Mouse (Mus musculus) limb, embryonic 11.5 days (tissue): ENCODE data around the gene Pip5k1b. TPM values are rescaled to one million over a fixed set of nuclear protein-coding genes. Genes with fewer than 3 reads are reported as not detected.
A peak's percentile ranks its signal among the peaks of the same experiment; 100 is the strongest.

ENCODE experiments used
- ATAC-seq: fragments of 200-750 bp; cut with Nextera tagmentation; 2 replicates; pipeline ENCODE4 v1.8.0; 2017; ENCODE audit warnings: low read depth; ENCODE audit not compliant: insufficient number of reproducible peaks, low FRiP score, low TSS enrichment
- DNase-seq: peaks from one replicate; pipeline ENCODE4 v3.0.0-alpha.2; 2015; ENCODE audit warnings: low spot score
- H3K27ac ChIP-seq: fragments of 300-500 bp; sonication (generic); replicated peaks from 2 replicates; pipeline ENCODE4 v1.5.1; 2014; ENCODE audit warnings: low read depth, mild to moderate bottlenecking, low read length
- H3K27me3 ChIP-seq: fragments of 300-500 bp; sonication (generic); 2 replicates; pipeline ENCODE4 v1.6.1; 2014; ENCODE audit warnings: mild to moderate bottlenecking, low read length, mixed read lengths; ENCODE audit not compliant: control insufficient read depth, insufficient read depth
- H3K36me3 ChIP-seq: fragments of 300-500 bp; sonication (generic); 2 replicates; pipeline ENCODE4 v1.6.1; 2014; ENCODE audit warnings: mild to moderate bottlenecking, low read length, moderate library complexity, mixed read lengths; ENCODE audit not compliant: control insufficient read depth, insufficient read depth
- H3K4me1 ChIP-seq: fragments of 300-500 bp; sonication (generic); 2 replicates; pipeline ENCODE4 v1.6.1; 2014; ENCODE audit warnings: low read length, mixed read lengths; ENCODE audit not compliant: control insufficient read depth, insufficient read depth
- H3K4me2 ChIP-seq: fragments of 300-500 bp; sonication (generic); 2 replicates; pipeline ENCODE4 v1.6.1; 2014; ENCODE audit warnings: low read depth, mild to moderate bottlenecking, moderate library complexity; ENCODE audit not compliant: severe bottlenecking
- H3K4me3 ChIP-seq: fragments of 300-500 bp; sonication (generic); 2 replicates; pipeline ENCODE4 v1.5.1; 2014; ENCODE audit warnings: low read depth, low read length
- H3K9ac ChIP-seq: fragments of 300-500 bp; sonication (generic); 2 replicates; pipeline ENCODE4 v1.6.1; 2014; ENCODE audit warnings: mild to moderate bottlenecking, low read length
- H3K9me3 ChIP-seq: fragments of 300-500 bp; sonication (generic); 2 replicates; pipeline ENCODE4 v1.6.1; 2016; ENCODE audit warnings: low read length; ENCODE audit not compliant: control insufficient read depth
- WGBS: fragments of 180-500 bp; shearing (Covaris S2); extraction: QIAGEN DNeasy Blood & Tissue Kit; methylation state at CpG from one replicate; pipeline ENCODE4 v1.1.7; 2014; 5-methylcytosine and 5-hydroxymethylcytosine counted together
- polyA plus RNA-seq: library from polyadenylated mRNA; unstranded; fragments of >200 nt; fragmentation: Nextera tagmentation; extraction: Ambion mirVana; gene quantifications from 2 replicates; pipeline ENCODE4 v1.2.1, GENCODE M21; 2014

Pip5k1b gene
- polyA plus RNA-seq, 1 experiment from 2014 or later, result 0.52 TPM

DNA sequence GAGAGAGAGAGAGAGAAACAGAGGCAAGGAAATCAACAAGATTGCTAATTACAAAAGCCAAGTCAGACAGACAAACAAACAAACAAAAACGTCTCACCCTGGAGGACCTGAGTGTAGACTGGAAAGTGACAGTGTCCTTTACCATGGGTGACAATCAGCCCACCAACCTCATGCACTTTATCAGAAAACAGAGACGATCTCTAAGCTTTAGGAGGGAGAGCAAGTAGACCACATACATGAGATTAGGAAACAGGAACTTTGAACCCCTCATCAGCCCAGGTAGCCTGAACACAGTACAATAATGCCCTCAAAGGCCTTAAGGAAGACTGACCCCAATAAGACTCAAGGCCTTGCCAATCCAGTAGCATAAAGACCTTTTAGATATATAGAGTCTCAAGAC, 227.8 kb downstream of the Pip5k1b start:
- Histone ChIP-seq H3K4me3 (no peak overlapping the region), H3K36me3 (no peaks in the 10 kb centered on the region), H3K4me1 (no peaks in the 10 kb centered on the region), H3K27me3 (no peaks in the 10 kb centered on the region), H3K4me2 (no peak overlapping the region), H3K9me3 (no peaks in the 10 kb centered on the region), H3K9ac (no peak overlapping the region), H3K27ac (no peak overlapping the region)
- WGBS, result 64% methylated on average over 2 of the region's 2 CpGs
- DNase-seq, result no peak
- no peak for ATAC-seq

GRCm38 (mm10) chr19:24326969-24327368, 228.7 kb downstream of the Pip5k1b start:
- Histone ChIP-seq H3K4me3 (no peak overlapping the region), H3K27me3 (no peaks in the 10 kb centered on the region), H3K4me2 (no peak overlapping the region), H3K9ac (no peak overlapping the region), H3K9me3 (no peaks in the 10 kb centered on the region), H3K36me3 (no peaks in the 10 kb centered on the region), H3K27ac (no peak overlapping the region), H3K4me1 (no peaks in the 10 kb centered on the region)
- 20% methylated on average over 1 of the region's 1 CpGs for WGBS
- DNase-seq (no peak), ATAC-seq (no peak)

GRCm38 (mm10) chr19:24325692-24326091, 230.0 kb downstream of the Pip5k1b start:
- Histone ChIP-seq H3K9me3 (no peaks in the 10 kb centered on the region), H3K27me3 (no peaks in the 10 kb centered on the region), H3K4me3 (no peak overlapping the region), H3K4me2 (no peak overlapping the region), H3K4me1 (no peaks in the 10 kb centered on the region), H3K27ac (no peak overlapping the region), H3K36me3 (no peaks in the 10 kb centered on the region), H3K9ac (no peak overlapping the region)
- ATAC-seq, result no peak
- DNase-seq, result no peak
- whole genome bisulfite sequencing, result 84% methylated on average over 6 of the region's 6 CpGs

GRCm38 (mm10) chr19:24323841-24324613, 231.6 kb downstream of the Pip5k1b start:
- no peaks in the 10 kb centered on the region for H3K4me1 ChIP-seq
- H3K27ac ChIP-seq, result no peak overlapping the region
- H3K27me3 ChIP-seq, result no peaks in the 10 kb centered on the region
- H3K9ac ChIP-seq, result no peak overlapping the region
- DNase-seq (peak; percentile 31), ATAC-seq (no peak)
- H3K4me2 ChIP-seq, result no peak overlapping the region
- no peak overlapping the region for H3K4me3 ChIP-seq
- H3K36me3 ChIP-seq, result no peaks in the 10 kb centered on the region
- 52% methylated on average over 10 of the region's 10 CpGs for WGBS
- H3K9me3 ChIP-seq, result no peaks in the 10 kb centered on the region

DNA sequence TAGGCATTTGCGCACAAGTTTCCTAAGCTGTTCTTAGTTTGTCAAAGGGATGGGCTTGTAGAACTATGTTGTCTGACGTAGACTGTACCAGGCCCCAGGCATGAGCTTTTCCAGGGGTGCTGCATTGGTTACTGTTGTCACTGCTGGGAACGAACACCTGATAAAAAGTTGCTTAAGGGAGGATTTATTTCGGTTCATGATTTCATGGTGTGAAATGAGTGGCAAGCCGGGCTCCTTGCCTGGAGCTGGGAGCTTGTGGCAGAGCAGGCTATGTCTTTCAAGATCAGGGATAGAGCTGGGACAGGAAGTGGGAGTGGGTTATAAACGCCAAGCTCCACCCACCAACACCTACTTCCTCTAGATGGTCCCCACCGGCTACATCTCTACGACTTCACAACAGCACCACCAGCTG, 233.8 kb downstream of the Pip5k1b start:
- no peaks in the 10 kb centered on the region for H3K36me3 ChIP-seq
- no peak overlapping the region for H3K27ac ChIP-seq
- no peak overlapping the region for H3K4me3 ChIP-seq
- H3K4me1 ChIP-seq, result no peaks in the 10 kb centered on the region
- 90% methylated on average over 8 of the region's 8 CpGs for WGBS
- H3K9me3 ChIP-seq, result no peaks in the 10 kb centered on the region
- no peak overlapping the region for H3K4me2 ChIP-seq
- no peak overlapping the region for H3K9ac ChIP-seq
- DNase-seq (no peak), ATAC-seq (no peak)
- H3K27me3 ChIP-seq, result no peaks in the 10 kb centered on the region

GRCm38 (mm10) chr19:24321211-24321899, 234.3 kb downstream of the Pip5k1b start:
- no peak for ATAC-seq
- WGBS, result 90% methylated on average over 6 of the region's 6 CpGs
- Histone ChIP-seq H3K36me3 (no peaks in the 10 kb centered on the region), H3K27ac (no peak overlapping the region), H3K4me2 (no peak overlapping the region), H3K4me3 (no peak overlapping the region), H3K4me1 (no peaks in the 10 kb centered on the region), H3K27me3 (no peaks in the 10 kb centered on the region), H3K9ac (no peak overlapping the region), H3K9me3 (no peaks in the 10 kb centered on the region)
- DNase-seq, result no peak

DNA sequence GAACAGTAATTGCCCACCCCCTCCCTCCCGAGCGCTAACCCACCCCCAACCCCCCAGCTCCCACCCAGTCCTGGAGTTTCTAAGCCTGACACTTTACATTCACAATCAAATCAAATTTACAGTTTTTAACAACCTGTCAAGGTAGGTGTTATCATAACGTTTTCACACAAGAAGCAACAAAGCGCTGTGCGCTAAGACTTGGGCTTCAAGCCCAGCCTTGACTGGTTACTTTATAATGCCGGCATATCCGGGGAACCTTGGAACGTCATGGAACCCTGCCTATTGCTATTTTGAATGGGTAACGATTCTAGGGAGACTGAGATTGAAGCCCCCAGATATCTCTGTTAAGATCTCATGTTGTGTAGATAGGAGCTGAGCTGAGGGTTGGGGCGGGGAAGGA, 237.5 kb downstream of the Pip5k1b start:
- Histone ChIP-seq H3K9ac (no peak overlapping the region), H3K27me3 (no peaks in the 10 kb centered on the region), H3K36me3 (no peaks in the 10 kb centered on the region), H3K9me3 (no peaks in the 10 kb centered on the region), H3K4me3 (no peak overlapping the region), H3K4me2 (no peak overlapping the region), H3K27ac (no peak overlapping the region), H3K4me1 (no peaks in the 10 kb centered on the region)
- 83% methylated on average over 10 of the region's 10 CpGs for whole genome bisulfite sequencing
- ATAC-seq, result no peak
- DNase-seq, result no peak

DNA sequence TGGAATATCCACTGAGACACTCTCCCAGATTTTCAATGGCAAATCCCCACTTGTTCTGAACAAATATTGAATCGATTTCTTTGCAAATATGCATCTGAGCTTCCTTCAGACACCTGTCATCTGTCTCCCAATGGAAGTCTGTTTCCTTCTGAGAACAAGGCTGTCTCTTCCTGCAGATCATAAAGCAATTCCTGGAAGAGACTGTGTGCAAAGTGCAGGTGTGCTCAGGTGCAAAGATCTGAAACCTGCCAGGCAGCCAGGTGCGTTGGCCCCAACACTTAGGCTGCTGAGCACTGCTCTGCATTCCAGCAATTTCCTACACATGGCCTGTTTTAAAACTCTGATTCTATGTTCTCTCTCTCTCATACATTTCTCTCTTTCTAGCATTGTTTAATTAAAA, 237.9 kb downstream of the Pip5k1b start:
- H3K27ac ChIP-seq, result no peak overlapping the region
- no peak for DNase-seq
- WGBS, result 87% methylated on average over 2 of the region's 2 CpGs
- H3K4me2 ChIP-seq, result no peak overlapping the region
- no peaks in the 10 kb centered on the region for H3K27me3 ChIP-seq
- no peaks in the 10 kb centered on the region for H3K4me1 ChIP-seq
- no peak overlapping the region for H3K9ac ChIP-seq
- no peak overlapping the region for H3K4me3 ChIP-seq
- H3K9me3 ChIP-seq, result no peaks in the 10 kb centered on the region
- ATAC-seq, result no peak
- H3K36me3 ChIP-seq, result no peaks in the 10 kb centered on the region
